Mouse (Mus musculus): Measurements from ENCODE around the gene Gm6356. TPM values are rescaled to one million over a fixed set of nuclear protein-coding genes. Genes with fewer than 3 reads are reported as not detected.
"Not testable (repeated sequence)": the region's sequence is repeated elsewhere in the genome, so short reads cannot be mapped to it uniquely, and the experiment has no call there.

The Gm6356 gene
- total RNA-seq (2021), result not detected
- long read RNA-seq, result 0 reads

DNA sequence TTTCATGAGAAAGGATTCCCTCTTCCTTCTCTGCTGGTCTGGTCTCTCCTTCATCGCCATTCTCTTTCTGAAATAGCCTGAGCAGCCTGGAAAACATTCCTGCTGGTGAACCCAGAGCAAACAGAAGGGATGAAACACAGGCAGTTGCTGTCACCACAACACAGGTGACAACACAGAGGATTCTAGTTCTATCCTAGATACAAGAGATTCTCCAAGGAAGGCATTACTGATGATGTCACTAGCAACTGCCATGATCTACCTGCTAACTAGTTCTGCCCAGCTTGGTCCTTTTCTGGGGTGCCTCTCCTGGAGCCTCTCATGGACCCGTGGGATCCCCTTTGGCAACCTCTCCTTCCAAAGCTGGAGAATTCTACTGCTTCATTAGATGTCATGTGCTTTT lies at the start of gene Gm6356:
TSS of gene Gm6356 (minus strand) at position 101 of the 400 bp plus-strand sequence.
- not testable (repeated sequence) for DNase-seq (ENCODE audit: low spot score in 2 of 2)

Other genes with a start within 250 kb of the Gm6356 start
- gene Gm3636, start 231.5 kb downstream of the Gm6356 start, total RNA-seq (2021), result 1 to 10 TPM; 3.9 to 4.3 TPM
- gene Gm8362, start 199.4 kb downstream of the Gm6356 start, total RNA-seq (2021), result not detected
- gene Gm3642, start 133.5 kb downstream of the Gm6356 start, total RNA-seq (2021), result under 1 TPM; 0.20 to 0.32 TPM
- 1 to 10 TPM in 1 of 2 experiments, under 1 TPM in 1; 0.81 to 1.9 TPM for gene Gm3667, start 83.9 kb downstream of the Gm6356 start, total RNA-seq (2021)
- gene Gm10406, start 53.6 kb upstream of the Gm6356 start, total RNA-seq (2021), result under 1 TPM; 0.37 to 0.79 TPM
- not detected for gene Gm3685, start 71.2 kb upstream of the Gm6356 start, total RNA-seq (2021)
- 1 to 10 TPM; 3.2 to 4.1 TPM for gene Gm3696, start 126.8 kb upstream of the Gm6356 start, total RNA-seq (2021)
- not detected for gene Gm6676, start 151.6 kb upstream of the Gm6356 start, total RNA-seq (2021)
- 1 to 10 TPM in 1 of 2 experiments, under 1 TPM in 1; 0.79 to 1.9 TPM for gene Gm3512, start 200.7 kb upstream of the Gm6356 start, total RNA-seq (2021)
- not detected for gene Gm16434, start 220.7 kb upstream of the Gm6356 start, total RNA-seq (2021)

All from layer of hippocampus, adult 18-20 months (tissue).